7 mouse cellular contexts compared by ENCODE assay signal in the genomic region with DNA sequence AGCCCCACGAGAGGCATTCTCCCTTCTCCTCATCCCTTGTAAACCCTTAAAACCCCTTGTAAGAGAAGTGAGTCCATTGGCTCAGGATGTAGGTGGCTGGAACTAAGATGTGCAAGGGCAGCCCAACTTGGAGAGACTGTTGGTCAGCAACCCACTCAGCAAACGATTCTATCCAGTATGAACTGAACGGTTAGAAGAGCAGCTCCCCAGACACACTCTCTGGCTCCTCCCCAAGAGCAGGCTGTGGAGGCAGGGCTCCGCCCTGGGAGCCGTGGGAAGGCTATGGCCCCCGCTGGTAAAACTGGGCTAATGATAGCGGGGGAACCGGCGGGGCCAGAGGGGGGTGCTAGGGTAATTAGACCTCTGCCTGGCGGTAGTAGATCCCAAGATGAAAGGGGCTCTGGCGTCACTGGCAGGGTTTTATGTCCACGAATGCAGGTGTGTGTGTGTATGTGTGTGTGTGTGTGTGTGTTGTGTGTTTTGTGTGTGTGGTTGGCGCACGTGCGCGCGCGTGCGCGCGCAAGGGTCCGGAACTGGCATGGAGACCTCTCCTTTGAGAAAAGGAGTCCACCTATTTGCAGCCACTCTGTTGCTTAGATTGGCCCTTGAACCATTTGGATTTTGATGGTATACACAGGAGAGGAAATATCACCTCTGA. TPM values are rescaled to one million over a fixed set of nuclear protein-coding genes. Genes with fewer than 3 reads are reported as not detected.
DNase-seq lines count a peak whose midpoint lies in the region; ATAC-seq lines count a peak whose summit lies in the region.

Gene Thra (plus strand): TSS at position 246 of the 658 bp plus-strand sequence.

- peaks cover 38% of the 10 kb centered on the region for H3K4me1 ChIP-seq in lung, embryonic 16.5 days (replicated peaks; ENCODE audit: control insufficient read depth, insufficient read depth, low read length)

- ATAC-seq in frontal cortex, adult (ENCODE audit: low TSS enrichment): peak; percentile 44; the same call in 1 of the 2 replicates
- peak; percentile 74 to 79 for ATAC-seq in hematopoietic stem cell, adult 5-6 weeks (replicated peaks in 1 of 2; ENCODE audit: insufficient read depth in 1 of 2, low FRiP score in 2 of 2, low TSS enrichment in 1 of 2, low read depth in 1 of 2, poor library complexity in 2 of 2, severe bottlenecking in 2 of 2)
- ATAC-seq in lung, embryonic 16.5 days (ENCODE audit: low read depth): peak; percentile 64

- H3K4me2 ChIP-seq in lung, embryonic 16.5 days (ENCODE audit: low read depth, low read length): peak within 1 kb of the TSS; percentile 83

- no peaks in the 10 kb centered on the region for H3K27me3 ChIP-seq in lung, embryonic 16.5 days (ENCODE audit: control insufficient read depth, insufficient read depth, low read depth, low read length)

- H3K27ac ChIP-seq in lung, embryonic 16.5 days (ENCODE audit: low read length): peak within 1 kb of the TSS; percentile 92

- WGBS in lung, embryonic 16.5 days: 0% methylated on average over 22 of the region's 22 CpGs

- peak within 1 kb of the TSS; percentile 85 for H3K4me3 ChIP-seq in lung, embryonic 16.5 days (ENCODE audit: low read length)

- H3K9me3 ChIP-seq in lung, embryonic 16.5 days (ENCODE audit: control insufficient read depth, low read length): no peaks in the 10 kb centered on the region

- H3K36me3 ChIP-seq in lung, embryonic 16.5 days (ENCODE audit: control insufficient read depth, insufficient read depth, low read length): no peaks in the 10 kb centered on the region

- peak; percentile 67 for DNase-seq in ZHBTc4 (ENCODE audit: low read depth, low spot score)
- peak; percentile 64 for DNase-seq in cerebellum, adult 8-10 months
- peak; percentile 73 to 78 for DNase-seq in layer of hippocampus, postnatal 10 days (ENCODE audit: low spot score in 2 of 2)
- DNase-seq in retina, postnatal 1 day: peak; percentile 92

- peak within 1 kb of the TSS; percentile 95 for H3K9ac ChIP-seq in lung, embryonic 16.5 days (ENCODE audit: low read length)

RNA-seq across cellular contexts. Expression of gene Thra, which starts in this region (rescaled TPM):
- total RNA-seq in hematopoietic stem cell, adult 5-6 weeks (2017): 25.3 and 36.8 TPM in 2 replicates
- total RNA-seq in layer of hippocampus, postnatal 10 days (2021): 1,000 to 10,000 TPM; 1,331 to 1,411 TPM
- polyA plus RNA-seq in lung, embryonic 16.5 days (2015; fragmentation: Nextera tagmentation; extraction: Ambion mirVana): 36.3 and 36.4 TPM in 2 replicates

Comparison
In these comparisons a context has a peak if more than half of its experiments do, and no peak if none do; other contexts are left out.
1. Peak in every context shown above with its lines: DNase-seq, ATAC-seq, H3K4me3 ChIP-seq and H3K27ac ChIP-seq.
2. RNA of gene Thra (total RNA-seq): 1,331 to 1,411 TPM in layer of hippocampus, postnatal 10 days; 25.3 to 36.8 TPM in hematopoietic stem cell, adult 5-6 weeks; every median in the first group is over 10 times any median in the second.